Mouse (Mus musculus) intestine, embryonic 16.5 days (tissue): Measurements from ENCODE around the gene Chst15. TPM values are rescaled to one million over a fixed set of nuclear protein-coding genes. Genes with fewer than 3 reads are reported as not detected.
A peak's percentile ranks its signal among the peaks of the same experiment; 100 is the strongest.

Source experiments
- ATAC-seq: fragments of 200-750 bp; cut with Nextera tagmentation; 2 replicates; pipeline ENCODE4 v1.8.0; 2017; ENCODE audit warnings: moderate TSS enrichment, moderate library complexity
- H3K27ac ChIP-seq: fragments of 300-500 bp; sonication (generic); 2 replicates; pipeline ENCODE4 v1.5.1; 2014; ENCODE audit warnings: mild to moderate bottlenecking, low read length
- H3K27me3 ChIP-seq: fragments of 300-500 bp; sonication (generic); replicated peaks from 2 replicates; pipeline ENCODE4 v1.6.1; 2014; ENCODE audit warnings: low read length, control low read depth, mixed read lengths; ENCODE audit not compliant: control insufficient read depth, insufficient read depth
- H3K36me3 ChIP-seq: fragments of 300-500 bp; sonication (generic); 2 replicates; pipeline ENCODE4 v1.6.1; 2014; ENCODE audit warnings: low read length, control low read depth; ENCODE audit not compliant: control insufficient read depth, insufficient read depth
- H3K4me1 ChIP-seq: fragments of 300-500 bp; sonication (generic); 2 replicates; pipeline ENCODE4 v1.6.1; 2014; ENCODE audit warnings: low read length, control low read depth, mixed read lengths; ENCODE audit not compliant: control insufficient read depth, insufficient read depth
- H3K4me2 ChIP-seq: fragments of 300-500 bp; sonication (generic); 2 replicates; pipeline ENCODE4 v1.6.1; 2014; ENCODE audit warnings: low read depth, low read length, control low read depth
- H3K4me3 ChIP-seq: fragments of 300-500 bp; sonication (generic); 2 replicates; pipeline ENCODE4 v1.5.1; 2014; ENCODE audit warnings: mild to moderate bottlenecking, low read length
- H3K9ac ChIP-seq: fragments of 300-500 bp; sonication (generic); 2 replicates; pipeline ENCODE4 v1.6.1; 2014; ENCODE audit warnings: low read depth, low read length
- H3K9me3 ChIP-seq: fragments of 300-500 bp; sonication (generic); 2 replicates; pipeline ENCODE4 v1.6.1; 2016; ENCODE audit warnings: low read length, control low read depth; ENCODE audit not compliant: control insufficient read depth
- WGBS: fragments of 180-500 bp; shearing (Covaris S2); extraction: QIAGEN DNeasy Blood & Tissue Kit; methylation state at CpG from one replicate; pipeline ENCODE4 v1.1.7; 2014; 5-methylcytosine and 5-hydroxymethylcytosine counted together
- polyA plus RNA-seq: library from polyadenylated mRNA; unstranded; fragments of >200 nt; fragmentation: Nextera tagmentation; extraction: Ambion mirVana; gene quantifications from 2 replicates; pipeline ENCODE4 v1.2.1, GENCODE M21; 2015

Chst15 gene
- 20.6 and 21.1 TPM in 2 replicates for polyA plus RNA-seq

DNA sequence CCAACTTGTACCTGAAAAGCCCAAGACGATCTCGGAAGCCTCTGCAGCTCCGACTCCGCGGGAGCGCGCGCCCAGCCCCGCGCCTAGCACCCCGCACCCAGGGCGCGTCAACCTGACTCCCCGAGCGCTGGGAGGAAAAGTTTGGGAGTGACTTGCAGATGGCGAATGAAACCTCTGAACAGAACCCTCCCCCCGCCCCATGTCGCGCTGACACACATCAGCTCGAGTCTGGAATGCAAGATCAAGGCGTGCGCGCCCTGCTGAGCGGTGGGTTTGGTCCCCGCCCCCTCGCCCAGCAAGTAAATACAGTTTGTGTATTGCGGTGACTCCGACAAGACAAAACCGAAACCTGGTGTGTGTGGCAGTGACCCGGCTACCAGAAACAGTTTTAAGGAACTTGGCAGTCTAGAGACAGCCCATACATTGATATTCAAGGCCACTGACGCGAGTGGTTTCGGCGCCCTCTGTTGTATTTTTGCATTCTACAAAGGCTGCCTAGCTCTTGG is at the start of gene Chst15:
Gene Chst15, minus strand, starts transcription at position 193 of the 506 bp plus-strand sequence.
- no peaks in the 10 kb centered on the region for H3K27me3 ChIP-seq
- H3K4me1 ChIP-seq, result peaks cover 26% of the 10 kb centered on the region
- under 1% methylated on average over 34 of the region's 34 CpGs for WGBS
- H3K9me3 ChIP-seq, result no peaks in the 10 kb centered on the region
- H3K4me3 ChIP-seq, result peak within 1 kb of the TSS; percentile 84
- ATAC-seq, result peak; percentile 45
- H3K9ac ChIP-seq, result peak within 1 kb of the TSS; percentile 89
- no peaks in the 10 kb centered on the region for H3K36me3 ChIP-seq
- peak within 1 kb of the TSS; percentile 92 for H3K27ac ChIP-seq
- peak within 1 kb of the TSS; percentile 90 for H3K4me2 ChIP-seq

DNA sequence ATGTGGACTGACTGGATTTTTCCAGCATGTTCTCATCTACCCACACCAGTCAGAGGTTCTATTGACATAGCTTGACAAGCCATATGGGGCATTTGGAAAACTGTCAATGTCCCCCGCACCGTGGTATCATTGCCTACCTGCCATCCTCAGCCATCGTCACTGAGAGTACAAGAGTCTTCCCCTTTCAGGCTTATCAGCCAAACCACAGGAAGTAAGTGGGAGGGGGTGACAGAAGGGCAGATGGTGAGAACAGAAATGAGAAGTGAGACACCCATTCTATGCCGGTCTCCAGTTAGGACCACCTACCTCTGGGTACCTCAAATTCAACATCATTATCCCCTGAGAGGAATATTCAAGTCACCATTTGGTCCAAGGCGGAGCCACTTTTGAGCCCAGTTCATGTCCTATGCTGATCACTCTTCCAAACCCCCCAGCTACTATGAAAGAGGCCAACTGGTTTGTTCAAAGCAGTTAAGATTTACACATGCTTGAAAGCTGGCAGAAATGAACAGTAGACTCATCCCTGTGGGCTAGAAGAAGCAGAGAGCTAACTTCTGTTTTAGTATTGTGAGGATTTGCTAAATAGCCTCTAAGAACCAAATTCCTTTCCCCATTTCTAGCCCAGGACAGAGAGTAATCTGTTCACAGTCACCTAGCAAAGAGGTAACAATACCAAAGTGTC is 48.8 kb upstream of the Chst15 start:
- no peaks in the 10 kb centered on the region for H3K9me3 ChIP-seq
- H3K27ac ChIP-seq, result no peak overlapping the region
- no peak overlapping the region for H3K9ac ChIP-seq
- WGBS, result 86% methylated on average over 5 of the region's 5 CpGs
- no peak overlapping the region for H3K4me2 ChIP-seq
- no peaks in the 10 kb centered on the region; the same call in 1 of the 2 replicates for H3K4me1 ChIP-seq
- no peak overlapping the region for H3K4me3 ChIP-seq
- no peak for ATAC-seq
- H3K36me3 ChIP-seq, result no peaks in the 10 kb centered on the region
- H3K27me3 ChIP-seq, result no peaks in the 10 kb centered on the region

DNA sequence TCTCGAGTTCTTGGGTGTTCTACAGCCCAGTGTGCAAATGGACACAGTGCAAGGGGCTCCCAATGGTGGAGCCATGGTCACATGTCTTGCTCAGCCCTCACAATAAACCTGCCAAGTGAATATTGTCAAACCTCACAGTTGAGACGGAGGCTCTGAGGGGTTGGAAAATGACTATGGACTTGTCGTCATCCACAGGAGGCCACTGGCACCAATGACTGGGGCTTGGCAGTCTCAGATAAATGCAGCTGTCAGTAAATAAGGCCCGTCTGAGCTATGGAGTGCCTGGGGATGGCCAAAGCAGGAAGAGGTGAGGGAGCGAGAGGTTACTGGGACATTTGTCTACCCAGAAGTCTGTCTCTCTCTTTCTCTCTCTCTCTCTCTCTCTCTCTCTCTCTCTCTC is 48.1 kb upstream of the Chst15 start:
- Histone ChIP-seq H3K27ac (no peak overlapping the region), H3K4me3 (no peak overlapping the region), H3K9me3 (no peaks in the 10 kb centered on the region), H3K36me3 (no peaks in the 10 kb centered on the region), H3K4me1 (no peaks in the 10 kb centered on the region; the same call in 1 of the 2 replicates), H3K4me2 (no peak overlapping the region), H3K27me3 (no peaks in the 10 kb centered on the region), H3K9ac (no peak overlapping the region)
- WGBS, result 82% methylated on average over 5 of the region's 5 CpGs
- no peak for ATAC-seq

DNA sequence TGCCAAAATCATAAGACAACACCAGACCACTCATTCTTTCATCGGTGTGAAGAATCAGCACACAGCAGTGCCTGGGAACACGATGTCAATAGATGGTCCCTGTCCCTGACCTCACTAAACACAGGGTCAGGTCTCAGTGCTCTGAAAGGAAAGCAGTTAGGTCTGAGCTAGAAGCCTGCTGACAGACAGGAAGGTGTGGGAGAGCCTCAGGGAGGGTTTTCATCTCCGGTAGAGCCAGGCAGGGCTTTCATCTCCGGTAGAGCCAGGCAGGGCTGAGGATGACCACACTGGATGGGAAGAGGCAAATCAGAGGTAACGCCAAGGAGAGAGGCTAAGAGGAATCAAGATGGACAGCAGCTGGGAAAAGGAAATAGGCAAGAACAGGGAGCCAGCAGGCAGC is 47.5 kb upstream of the Chst15 start:
- H3K4me3 ChIP-seq, result no peak overlapping the region

DNA sequence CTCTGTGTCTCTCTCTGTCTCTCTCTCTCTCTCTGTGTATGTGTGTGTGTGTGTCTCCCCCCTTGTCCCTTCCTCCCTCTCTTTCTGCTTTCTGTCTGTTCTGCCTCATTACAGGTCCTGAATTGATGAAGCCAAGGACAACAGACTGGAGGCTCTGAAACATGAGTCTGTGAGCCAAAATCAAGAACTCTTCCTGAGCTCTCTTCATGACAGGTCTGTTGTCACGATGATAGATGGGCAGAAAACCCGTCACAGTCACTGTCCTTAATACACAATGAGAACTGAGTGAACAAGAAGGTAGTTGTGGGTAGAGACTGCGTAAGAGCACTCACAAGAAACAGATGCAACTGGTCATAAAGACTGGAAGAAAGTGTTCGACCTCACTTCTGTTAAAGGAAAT is 43.3 kb upstream of the Chst15 start:
- ATAC-seq, result no peak
- H3K9ac ChIP-seq, result no peak overlapping the region
- peaks cover 12% of the 10 kb centered on the region for H3K4me1 ChIP-seq
- no peaks in the 10 kb centered on the region for H3K9me3 ChIP-seq
- WGBS, result 75% methylated on average over 4 of the region's 4 CpGs
- no peak overlapping the region for H3K27ac ChIP-seq
- no peaks in the 10 kb centered on the region for H3K27me3 ChIP-seq
- H3K4me3 ChIP-seq, result no peak overlapping the region
- H3K4me2 ChIP-seq, result no peak overlapping the region
- no peaks in the 10 kb centered on the region for H3K36me3 ChIP-seq

More for the DNA sequence above, 47.5 kb upstream of the Chst15 start:
- H3K4me2 ChIP-seq, result no peak overlapping the region
- H3K4me1 ChIP-seq, result no peaks in the 10 kb centered on the region; the same call in 1 of the 2 replicates
- no peaks in the 10 kb centered on the region for H3K9me3 ChIP-seq
- 66% methylated on average over 5 of the region's 5 CpGs for WGBS
- H3K27me3 ChIP-seq, result no peaks in the 10 kb centered on the region
- no peak overlapping the region for H3K27ac ChIP-seq
- no peak overlapping the region for H3K9ac ChIP-seq
- no peak for ATAC-seq
- no peaks in the 10 kb centered on the region for H3K36me3 ChIP-seq

DNA sequence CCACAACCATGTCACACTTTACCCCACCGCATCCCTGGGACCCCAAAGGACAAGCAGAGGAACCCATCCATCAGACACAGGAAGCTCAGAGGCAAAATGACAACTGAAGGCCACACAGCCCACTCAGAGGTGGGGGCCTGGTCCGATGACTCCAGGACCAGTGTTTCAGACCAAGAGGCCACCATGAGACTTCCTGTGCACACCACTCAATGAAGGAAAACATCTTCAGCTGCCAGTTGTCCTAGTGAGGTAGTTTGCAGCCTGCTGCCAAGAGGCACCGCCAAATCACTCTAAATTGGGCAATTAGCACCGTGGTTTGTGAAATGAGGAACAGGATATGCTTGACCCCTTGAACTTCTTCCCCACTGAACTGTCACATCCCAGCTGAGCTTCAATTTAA is 41.7 kb upstream of the Chst15 start:
- Histone ChIP-seq H3K4me3 (no peak overlapping the region), H3K4me1 (peaks cover 12% of the 10 kb centered on the region), H3K4me2 (no peak overlapping the region), H3K27ac (no peak overlapping the region), H3K9me3 (no peaks in the 10 kb centered on the region), H3K36me3 (no peaks in the 10 kb centered on the region), H3K27me3 (no peaks in the 10 kb centered on the region), H3K9ac (no peak overlapping the region)
- ATAC-seq, result no peak
- WGBS, result 54% methylated on average over 4 of the region's 4 CpGs

DNA sequence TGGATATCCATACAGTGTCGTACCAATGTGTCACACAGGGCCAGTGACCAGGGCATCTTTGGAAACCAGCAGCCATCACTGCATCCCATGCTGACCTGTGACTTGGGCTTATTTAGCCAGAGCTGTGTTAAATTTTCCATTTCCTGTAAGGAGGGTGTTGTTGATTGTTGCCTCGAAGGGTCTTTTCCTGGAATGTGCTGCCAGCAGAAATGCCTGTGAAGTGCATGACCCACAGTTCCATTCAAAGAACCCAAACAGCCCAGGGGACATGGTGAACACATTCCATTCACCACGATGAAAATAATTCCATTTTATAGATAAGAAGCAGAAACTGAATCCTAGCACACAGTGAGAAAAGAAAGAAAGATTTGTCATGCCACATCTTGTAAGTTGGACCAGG is 41.2 kb upstream of the Chst15 start:
- ATAC-seq, result no peak
- H3K9me3 ChIP-seq, result no peaks in the 10 kb centered on the region
- no peak overlapping the region for H3K27ac ChIP-seq
- WGBS, result 55% methylated on average over 3 of the region's 3 CpGs
- H3K4me2 ChIP-seq, result no peak overlapping the region
- no peaks in the 10 kb centered on the region for H3K27me3 ChIP-seq
- no peak overlapping the region for H3K4me3 ChIP-seq
- H3K36me3 ChIP-seq, result no peaks in the 10 kb centered on the region
- peaks cover 12% of the 10 kb centered on the region for H3K4me1 ChIP-seq
- H3K9ac ChIP-seq, result no peak overlapping the region

DNA sequence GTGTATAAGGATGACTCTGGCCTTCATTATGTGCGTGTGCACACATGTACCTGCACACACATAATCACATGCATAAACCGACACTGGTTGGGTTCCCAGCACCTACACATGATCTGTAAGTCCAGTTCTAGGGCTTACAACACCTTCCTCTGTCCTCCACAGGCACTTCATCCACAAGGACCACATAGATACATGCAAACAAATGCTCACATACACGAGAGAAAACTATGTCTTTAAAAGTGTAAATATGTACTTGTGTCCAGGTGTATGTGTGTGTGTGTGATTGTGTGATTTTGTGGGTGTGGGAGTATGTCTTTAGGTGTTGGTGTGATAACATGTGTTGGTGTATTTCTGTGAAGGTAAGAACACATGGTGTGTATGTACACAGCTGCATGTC is 40.8 kb upstream of the Chst15 start:
- Histone ChIP-seq H3K9ac (no peak overlapping the region), H3K4me1 (peaks cover 12% of the 10 kb centered on the region), H3K27me3 (no peaks in the 10 kb centered on the region), H3K9me3 (no peaks in the 10 kb centered on the region), H3K36me3 (no peaks in the 10 kb centered on the region), H3K4me3 (no peak overlapping the region), H3K4me2 (no peak overlapping the region), H3K27ac (no peak overlapping the region)
- WGBS, result 82% methylated on average over 3 of the region's 3 CpGs
- ATAC-seq, result no peak

DNA sequence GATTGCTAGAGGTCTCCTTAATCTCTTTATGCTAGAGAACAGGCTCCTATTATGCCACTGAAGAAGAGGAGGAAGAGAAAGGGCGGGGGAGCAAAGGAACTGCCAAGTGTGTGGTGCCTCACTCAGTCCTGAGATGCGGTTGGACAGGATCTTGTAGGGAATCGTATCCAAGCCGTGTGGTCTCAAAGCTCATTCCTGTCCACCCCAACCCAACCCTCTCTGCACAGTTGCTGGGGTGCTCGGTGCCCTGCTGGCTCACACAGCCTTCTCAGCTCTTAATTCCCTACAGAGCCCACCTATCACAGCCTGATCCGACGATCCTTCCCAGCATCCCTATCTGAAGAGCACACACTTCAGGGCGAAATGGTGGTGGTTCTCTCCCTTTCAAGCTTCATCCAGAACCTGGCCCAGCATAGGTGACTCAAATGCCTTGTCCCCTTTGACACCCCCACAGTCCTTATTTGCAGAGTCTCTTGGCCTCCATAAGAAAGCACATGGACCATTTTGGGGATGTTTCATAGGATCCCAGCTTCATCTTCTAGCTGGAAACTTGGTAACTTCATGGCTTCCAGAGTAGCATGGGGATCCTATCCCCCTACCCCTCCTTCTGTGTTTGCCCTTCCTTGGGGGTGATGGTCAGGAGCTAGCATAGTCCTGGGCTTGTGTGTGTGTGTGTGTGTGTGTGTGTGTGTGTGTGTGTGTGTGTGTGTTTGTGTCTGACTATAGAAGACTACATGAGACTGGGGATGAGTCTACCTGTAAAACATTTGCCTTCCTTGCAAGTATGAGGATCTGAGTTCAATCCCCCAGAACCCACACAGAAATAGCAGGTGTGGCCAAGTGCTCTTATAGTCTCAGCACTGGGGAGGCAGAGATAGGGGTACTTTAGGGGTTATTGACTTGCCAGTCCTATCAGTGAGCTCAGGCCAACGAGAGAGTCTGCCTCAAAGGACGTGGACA is 40.1 kb upstream of the Chst15 start:
- no peak for ATAC-seq
- H3K27ac ChIP-seq, result no peak overlapping the region
- H3K4me2 ChIP-seq, result no peak overlapping the region
- H3K4me3 ChIP-seq, result no peak overlapping the region
- 62% methylated on average over 10 of the region's 10 CpGs for WGBS
- H3K4me1 ChIP-seq, result peaks cover 12% of the 10 kb centered on the region
- no peak overlapping the region for H3K9ac ChIP-seq
- no peaks in the 10 kb centered on the region for H3K27me3 ChIP-seq
- no peaks in the 10 kb centered on the region for H3K9me3 ChIP-seq
- no peaks in the 10 kb centered on the region for H3K36me3 ChIP-seq
